Mouse (Mus musculus) midbrain, embryonic 10.5 days (tissue): ENCODE data around the gene Sarnp. TPM values are rescaled to one million over a fixed set of nuclear protein-coding genes. Genes with fewer than 3 reads are reported as not detected.

Source experiments
- DNase-seq: peaks from one replicate; pipeline ENCODE4 v3.0.0-alpha.2; 2017; ENCODE audit warnings: low spot score
- H3K27ac ChIP-seq: fragments of 300-500 bp; sonication (generic); replicated peaks from 2 replicates; pipeline ENCODE4 v1.5.1; 2016; ENCODE audit warnings: mild to moderate bottlenecking
- H3K27me3 ChIP-seq: fragments of 300-500 bp; sonication (generic); 2 replicates; pipeline ENCODE4 v1.6.1; 2016; ENCODE audit warnings: low read depth, mild to moderate bottlenecking; ENCODE audit not compliant: poor library complexity, severe bottlenecking
- H3K36me3 ChIP-seq: fragments of 300-500 bp; sonication (generic); 2 replicates; pipeline ENCODE4 v1.6.1; 2016; ENCODE audit warnings: mild to moderate bottlenecking, moderate library complexity
- H3K4me1 ChIP-seq: fragments of 300-500 bp; sonication (generic); 2 replicates; pipeline ENCODE4 v1.6.1; 2016
- H3K4me3 ChIP-seq: fragments of 300-500 bp; sonication (generic); 2 replicates; pipeline ENCODE4 v1.5.1; 2016; ENCODE audit warnings: mild to moderate bottlenecking, moderate library complexity
- H3K9me3 ChIP-seq: fragments of 300-500 bp; sonication (generic); replicated peaks from 2 replicates; pipeline ENCODE4 v1.6.1; 2016; ENCODE audit warnings: mild to moderate bottlenecking
- WGBS: fragments of 180-500 bp; shearing (Covaris S2); methylation state at CpG from one replicate; pipeline ENCODE4 v1.1.7; 2016; 5-methylcytosine and 5-hydroxymethylcytosine counted together
- polyA plus RNA-seq: library from polyadenylated mRNA; unstranded; fragments of >200 nt; fragmentation: Nextera tagmentation; extraction: Ambion mirVana; gene quantifications from 2 replicates; pipeline ENCODE4 v1.2.1, GENCODE M21; 2016

Sarnp gene
- polyA plus RNA-seq, 1 experiment from 2014 or later, result 264 TPM

DNA sequence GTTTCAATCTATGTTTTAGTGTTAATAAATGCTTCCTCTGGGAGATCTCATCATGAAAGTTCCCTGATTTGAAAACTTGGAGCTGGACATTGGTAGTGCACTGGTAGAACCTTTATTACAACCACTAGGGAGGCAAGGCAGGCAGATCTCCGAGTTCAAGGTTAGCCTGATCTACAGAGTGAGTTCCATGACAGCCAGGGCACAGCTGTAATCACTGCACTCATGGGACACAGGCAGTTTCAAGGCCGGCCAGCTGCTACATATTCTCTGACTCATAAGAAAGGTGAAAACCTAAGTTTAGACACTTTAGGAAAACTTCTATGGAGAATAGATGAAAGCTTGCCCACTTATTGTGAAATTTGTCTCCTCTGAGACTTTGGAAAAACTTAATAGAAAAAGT lies 61.7 kb downstream of the Sarnp start:
- Histone ChIP-seq H3K27ac (no peak overlapping the region), H3K4me3 (no peak overlapping the region), H3K4me1 (0 out of 2 replicates have a peak, but pooled peaks cover 2% of the 10 kb centered on the region), H3K27me3 (no peaks in the 10 kb centered on the region), H3K9me3 (no peaks in the 10 kb centered on the region), H3K36me3 (peaks cover 89% of the 10 kb centered on the region)
- DNase-seq, result no peak
- WGBS, result 85% methylated on average over 2 of the region's 2 CpGs

DNA sequence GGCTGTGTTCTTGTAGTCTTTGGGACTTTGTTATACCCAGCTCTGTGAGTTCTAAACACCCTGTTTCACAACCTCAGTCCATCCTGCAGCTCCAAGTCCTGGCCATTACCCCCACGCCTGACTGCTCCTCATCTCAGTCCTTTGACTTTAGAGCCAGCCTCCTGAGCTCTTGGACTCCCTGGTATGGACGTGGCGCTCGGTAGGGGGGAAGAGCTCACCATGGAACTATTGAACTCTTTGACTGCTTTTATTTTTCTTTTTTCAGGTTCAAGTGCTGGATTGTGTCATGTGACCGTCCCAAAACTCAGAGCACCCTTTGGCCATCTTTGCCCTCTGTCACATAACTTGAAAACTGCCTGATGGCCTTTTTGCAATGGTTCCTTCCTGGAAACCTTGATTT lies 64.9 kb downstream of the Sarnp start:
- Histone ChIP-seq H3K4me3 (no peak overlapping the region), H3K27me3 (no peaks in the 10 kb centered on the region), H3K36me3 (peaks cover 90% of the 10 kb centered on the region), H3K4me1 (peaks cover 12% of the 10 kb centered on the region; the same call in 1 of the 2 replicates), H3K27ac (no peak overlapping the region), H3K9me3 (no peaks in the 10 kb centered on the region)
- 79% methylated on average over 5 of the region's 5 CpGs for WGBS
- DNase-seq, result no peak

- WGBS, result 1% methylated on average over 7 of the region's 7 CpGs
- peaks cover 59% of the 10 kb centered on the region for H3K4me1 ChIP-seq
Measured at GRCm38 (mm10) chr10:128888941-128889827, 72.1 kb downstream of the Sarnp start.

GRCm38 (mm10) chr10:128889846-128890245 lies 72.7 kb downstream of the Sarnp start:
- Histone ChIP-seq H3K27me3 (peaks cover 26% of the 10 kb centered on the region), H3K27ac (peak overlapping the region; percentile 93), H3K36me3 (peaks cover 33% of the 10 kb centered on the region), H3K4me3 (peak overlapping the region; percentile 86), H3K9me3 (no peaks in the 10 kb centered on the region), H3K4me1 (peaks cover 59% of the 10 kb centered on the region)
- DNase-seq, result no peak
- 18% methylated on average over 1 of the region's 2 CpGs for WGBS

More at GRCm38 (mm10) chr10:128888941-128889827, 72.1 kb downstream of the Sarnp start:
- Histone ChIP-seq H3K4me3 (peak overlapping the region; percentile 86), H3K27ac (peak overlapping the region; percentile 93), H3K9me3 (no peaks in the 10 kb centered on the region), H3K27me3 (peaks cover 20% of the 10 kb centered on the region), H3K36me3 (peaks cover 40% of the 10 kb centered on the region)
- peak; percentile 83 for DNase-seq

- peaks cover 60% of the 10 kb centered on the region for H3K4me1 ChIP-seq
- peak overlapping the region; percentile 93 for H3K27ac ChIP-seq
- H3K4me3 ChIP-seq, result peak overlapping the region; percentile 86
- no peak for DNase-seq
- peaks cover 26% of the 10 kb centered on the region for H3K36me3 ChIP-seq
- no peaks in the 10 kb centered on the region for H3K9me3 ChIP-seq
- under 1% methylated on average over 40 of the region's 40 CpGs for WGBS
- H3K27me3 ChIP-seq, result peaks cover 30% of the 10 kb centered on the region
Measured at GRCm38 (mm10) chr10:128890383-128891295, 73.5 kb downstream of the Sarnp start.

DNA sequence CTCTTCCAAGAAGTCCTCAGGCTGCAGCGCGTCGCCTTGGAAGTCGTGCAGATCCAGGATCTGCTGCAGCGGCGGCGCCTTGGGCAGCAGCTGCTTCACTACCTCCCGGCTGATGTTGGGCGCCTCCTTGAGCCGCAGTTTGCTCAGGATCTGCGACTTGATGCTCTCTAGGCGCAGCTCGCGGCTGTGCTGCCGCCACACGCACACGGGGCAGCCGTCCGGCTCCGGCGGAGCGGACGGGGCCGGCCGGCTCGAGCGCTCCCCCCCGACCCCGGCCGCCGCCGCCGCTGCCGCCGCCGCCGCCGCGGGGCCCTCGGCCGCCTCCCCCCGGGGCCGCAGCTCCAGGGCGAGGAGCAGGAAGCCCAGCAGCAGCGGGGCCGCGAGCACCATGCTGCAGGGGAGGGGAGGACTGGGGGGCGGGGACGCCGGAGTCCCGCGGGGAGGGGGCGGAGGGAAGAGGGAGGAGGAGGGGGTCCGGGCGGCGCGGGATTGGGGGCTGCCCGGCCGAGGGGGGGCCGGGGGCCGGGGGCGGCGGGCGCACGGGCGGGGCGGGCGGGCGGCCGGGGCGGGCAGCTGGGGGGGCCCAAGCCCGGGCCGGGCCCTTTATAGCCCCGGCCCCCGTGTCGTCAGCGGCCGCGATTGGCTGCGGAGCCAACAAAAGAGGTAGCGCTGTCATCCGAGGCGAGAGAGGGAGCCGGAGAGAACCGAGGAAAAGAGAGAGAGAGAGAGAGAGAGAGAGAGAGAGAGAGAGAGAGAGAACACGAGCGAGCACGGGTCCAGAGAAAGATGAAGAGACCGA lies 74.4 kb downstream of the Sarnp start, which contains the start of gene Gdf11:
Gdf11 (minus strand) TSS at position 423 of the 799 bp plus-strand sequence.
- WGBS, result 1% methylated on average over 84 of the region's 89 CpGs
- peaks cover 64% of the 10 kb centered on the region for H3K4me1 ChIP-seq

DNA sequence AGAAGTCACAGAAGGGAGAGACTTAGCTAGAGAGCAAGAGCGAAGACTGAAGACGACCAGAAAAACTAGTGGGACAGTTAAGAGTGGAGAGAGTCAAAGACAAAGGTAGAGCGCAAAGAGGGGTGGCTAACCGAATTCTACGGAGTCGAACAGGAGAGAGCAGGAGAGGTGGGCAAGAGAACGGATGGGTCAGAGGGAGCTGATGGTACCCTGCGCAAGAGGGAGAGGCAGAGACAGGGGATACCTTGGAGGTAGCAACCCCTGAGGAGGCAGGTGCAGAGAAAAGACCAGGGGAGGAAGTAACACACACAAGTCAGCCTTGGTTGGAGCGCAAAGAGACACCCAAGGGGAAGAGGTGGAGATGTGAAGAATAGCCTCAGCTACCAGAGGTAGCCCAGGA lies 75.1 kb downstream of the Sarnp start:
- under 1% methylated on average over 9 of the region's 9 CpGs for WGBS
- Histone ChIP-seq H3K36me3 (peaks cover 9% of the 10 kb centered on the region), H3K27ac (peak overlapping the region; percentile 93)

More for the DNA sequence above, 74.4 kb downstream of the Sarnp start, which contains the start of gene Gdf11:
- Histone ChIP-seq H3K4me3 (peak within 1 kb of the TSS; percentile 86), H3K27ac (peak within 1 kb of the TSS; percentile 93), H3K36me3 (peaks cover 17% of the 10 kb centered on the region), H3K9me3 (no peaks in the 10 kb centered on the region), H3K27me3 (peaks cover 38% of the 10 kb centered on the region)
- peak; percentile 88 for DNase-seq

DNA sequence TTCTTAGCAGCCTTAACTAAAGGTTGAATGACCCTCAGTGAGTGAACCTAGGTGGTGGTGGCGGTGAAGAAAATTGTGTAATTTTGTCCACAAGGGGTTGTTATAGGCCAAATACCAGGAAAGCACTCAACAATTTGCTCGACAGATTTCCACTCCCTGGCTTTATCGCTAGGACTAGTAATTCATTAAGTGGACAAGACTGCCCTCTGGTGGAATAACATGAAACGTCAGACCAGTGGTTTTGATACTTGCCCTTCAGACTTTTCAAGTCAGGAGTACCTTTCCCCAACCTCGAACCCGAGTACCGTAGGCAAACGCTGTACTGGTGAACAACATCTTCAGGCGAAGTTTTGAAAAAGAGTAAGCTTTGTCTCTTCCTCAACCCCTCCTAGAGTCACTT lies 78.3 kb downstream of the Sarnp start:
- H3K4me3 ChIP-seq, result 0 out of 2 replicates have a peak overlapping the region, but pooled peaks have one; percentile 24

More for the DNA sequence above, 75.1 kb downstream of the Sarnp start:
- peaks cover 59% of the 10 kb centered on the region for H3K4me1 ChIP-seq
- H3K27me3 ChIP-seq, result peaks cover 46% of the 10 kb centered on the region
- H3K9me3 ChIP-seq, result no peaks in the 10 kb centered on the region
- DNase-seq, result no peak
- H3K4me3 ChIP-seq, result peak overlapping the region; percentile 86

GRCm38 (mm10) chr10:128895952-128896693 lies 79.0 kb downstream of the Sarnp start:
- no peak overlapping the region for H3K27ac ChIP-seq
- no peak for DNase-seq
- WGBS, result 2% methylated on average over 17 of the region's 17 CpGs
- H3K27me3 ChIP-seq, result peaks cover 51% of the 10 kb centered on the region
- H3K4me1 ChIP-seq, result peaks cover 24% of the 10 kb centered on the region
- H3K9me3 ChIP-seq, result no peaks in the 10 kb centered on the region
- H3K36me3 ChIP-seq, result no peaks in the 10 kb centered on the region
- peak overlapping the region; percentile 24; the same call in 1 of the 2 replicates for H3K4me3 ChIP-seq

More for the DNA sequence above, 78.3 kb downstream of the Sarnp start:
- Histone ChIP-seq H3K4me1 (peaks cover 30% of the 10 kb centered on the region), H3K27ac (no peak overlapping the region), H3K27me3 (peaks cover 51% of the 10 kb centered on the region), H3K9me3 (no peaks in the 10 kb centered on the region), H3K36me3 (no peaks in the 10 kb centered on the region)
- under 1% methylated on average over 9 of the region's 9 CpGs for WGBS
- peak; percentile 77 for DNase-seq

- Histone ChIP-seq H3K27me3 (peaks cover 51% of the 10 kb centered on the region), H3K4me3 (no peak overlapping the region)
- WGBS, result 56% methylated on average over 1 of the region's 1 CpGs
Measured at GRCm38 (mm10) chr10:128896807-128897206, 79.7 kb downstream of the Sarnp start.

GRCm38 (mm10) chr10:128897501-128897900 lies 80.4 kb downstream of the Sarnp start:
- no peak overlapping the region for H3K4me3 ChIP-seq
- peaks cover 48% of the 10 kb centered on the region for H3K27me3 ChIP-seq
- no peak overlapping the region for H3K27ac ChIP-seq
- H3K9me3 ChIP-seq, result no peaks in the 10 kb centered on the region
- H3K36me3 ChIP-seq, result no peaks in the 10 kb centered on the region
- peaks cover 17% of the 10 kb centered on the region for H3K4me1 ChIP-seq
- 41% methylated on average over 1 of the region's 1 CpGs for WGBS
- no peak for DNase-seq

More at GRCm38 (mm10) chr10:128896807-128897206, 79.7 kb downstream of the Sarnp start:
- no peak for DNase-seq
- Histone ChIP-seq H3K4me1 (peaks cover 24% of the 10 kb centered on the region), H3K27ac (no peak overlapping the region), H3K36me3 (no peaks in the 10 kb centered on the region), H3K9me3 (no peaks in the 10 kb centered on the region)
